Mouse (Mus musculus): Measurements from ENCODE around the gene Krtap28-10. TPM values are rescaled to one million over a fixed set of nuclear protein-coding genes. Genes with fewer than 3 reads are reported as not detected.

The Krtap28-10 gene
- polyA plus RNA-seq, 1 experiment: not detected

DNA sequence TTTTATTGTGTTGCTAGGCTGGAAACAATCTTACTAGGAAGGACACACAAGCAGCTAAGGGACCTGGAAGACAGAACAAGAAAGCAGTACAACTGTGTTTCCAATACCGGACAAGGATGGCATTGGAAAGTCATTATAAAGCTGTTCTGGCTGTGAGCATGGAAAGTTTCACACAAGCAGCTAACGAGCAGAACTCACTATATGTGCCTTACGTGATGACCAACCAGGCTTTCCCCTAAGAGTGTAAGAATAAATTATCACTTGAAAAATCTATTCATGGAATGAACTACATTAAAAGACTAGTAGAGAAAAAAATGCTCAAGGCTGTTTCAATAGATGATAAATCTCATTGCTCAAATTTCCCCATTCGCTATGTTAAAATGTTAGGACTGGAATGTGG, 24.3 kb upstream of the Krtap28-10 start:
- TF ChIP-seq CTCF (conservative IDR thresholded peaks at IDR 0.05; ENCODE audit: insufficient read depth, insufficient read length, low read depth, low read length) (no peak), POLR2A (IDR thresholded peaks at IDR 0.05; ENCODE audit: low read depth, low read length) (no peak)
- DNase-seq: no peak
- Histone ChIP-seq H3K36me3 (ENCODE audit: control insufficient read depth, insufficient read depth, low read length) (no peaks in the 10 kb centered on the region), H3K4me3 (ENCODE audit: insufficient read depth, low read depth, low read length) (no peak overlapping the region), H3K27me3 (replicated peaks; ENCODE audit: control insufficient read depth, insufficient read depth, low read length) (no peaks in the 10 kb centered on the region; the same call in 1 of the 2 replicates), H3K4me1 (ENCODE audit: control insufficient read depth, insufficient read depth, low read length) (no peaks in the 10 kb centered on the region), H3K27ac (ENCODE audit: insufficient read depth, low read depth, low read length) (no peak overlapping the region)
- 81% methylated on average over 4 of the region's 4 CpGs for WGBS

DNA sequence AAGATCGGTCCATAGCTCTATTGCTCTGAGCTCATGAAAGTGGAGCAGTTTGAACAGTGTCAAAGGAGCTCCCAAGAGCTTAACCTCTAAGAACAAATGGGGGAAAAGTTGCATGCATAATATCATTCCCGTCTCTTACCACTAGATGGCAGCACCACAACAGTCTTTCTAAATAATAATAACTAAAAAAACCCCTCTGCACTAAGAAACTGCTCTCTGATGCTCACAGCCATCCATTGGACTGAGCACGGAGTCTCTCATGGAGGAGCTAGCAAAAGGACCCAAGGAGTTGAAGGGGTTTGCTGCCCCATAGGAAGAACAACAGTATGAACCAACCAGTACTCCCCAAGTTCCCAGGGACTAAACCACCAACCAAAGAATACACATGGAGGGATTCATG, 22.6 kb upstream of the Krtap28-10 start:
- WGBS: 16% methylated on average over 3 of the region's 3 CpGs

DNA sequence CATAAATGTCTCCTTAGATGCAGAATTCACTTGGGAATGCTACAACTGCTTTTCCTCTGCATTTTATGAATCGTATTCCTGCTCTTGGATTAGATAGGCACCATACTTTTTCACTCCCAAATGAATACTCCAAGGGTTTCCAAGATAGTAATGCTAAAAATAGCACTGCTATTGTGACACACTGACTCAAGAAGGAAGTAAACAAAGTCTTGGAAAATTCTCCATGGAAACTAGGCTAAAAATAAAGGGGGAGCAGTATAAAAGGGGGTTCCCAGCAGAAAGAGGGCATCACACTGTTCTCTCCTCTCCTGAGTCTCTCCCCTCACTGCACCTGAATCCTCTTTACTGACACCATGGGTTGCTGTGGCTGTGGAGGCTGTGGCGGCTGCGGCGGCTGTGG, 18.4 kb upstream of the Krtap28-10 start, which contains the start of gene Krtap28-13:
Krtap28-13 (plus strand) TSS at position 288 of the 400 bp plus-strand sequence.
- H3K4me1 ChIP-seq (ENCODE audit: control insufficient read depth, insufficient read depth, low read length): no peaks in the 10 kb centered on the region
- no peaks in the 10 kb centered on the region for H3K36me3 ChIP-seq (ENCODE audit: control insufficient read depth, insufficient read depth, low read length)
- no peaks in the 10 kb centered on the region; the same call in 1 of the 2 replicates for H3K27me3 ChIP-seq (replicated peaks; ENCODE audit: control insufficient read depth, insufficient read depth, low read length)
- TF ChIP-seq POLR2A (IDR thresholded peaks at IDR 0.05; ENCODE audit: low read depth, low read length): no peak
- WGBS: 87% methylated on average over 4 of the region's 4 CpGs
- H3K4me3 ChIP-seq (ENCODE audit: insufficient read depth, low read depth, low read length): no peak within 1 kb of the TSS
- DNase-seq: no peak
- H3K27ac ChIP-seq (ENCODE audit: insufficient read depth, low read depth, low read length): no peak within 1 kb of the TSS

More for the DNA sequence above, 22.6 kb upstream of the Krtap28-10 start:
- no peak overlapping the region for H3K4me3 ChIP-seq (ENCODE audit: insufficient read depth, low read depth, low read length)
- no peaks in the 10 kb centered on the region for H3K4me1 ChIP-seq (ENCODE audit: control insufficient read depth, insufficient read depth, low read length)
- DNase-seq: peak; percentile 31
- TF ChIP-seq CTCF (conservative IDR thresholded peaks at IDR 0.05; ENCODE audit: insufficient read depth, insufficient read length, low read depth, low read length): no peak
- TF ChIP-seq POLR2A (IDR thresholded peaks at IDR 0.05; ENCODE audit: low read depth, low read length): no peak
- no peaks in the 10 kb centered on the region; the same call in 1 of the 2 replicates for H3K27me3 ChIP-seq (replicated peaks; ENCODE audit: control insufficient read depth, insufficient read depth, low read length)
- no peaks in the 10 kb centered on the region for H3K36me3 ChIP-seq (ENCODE audit: control insufficient read depth, insufficient read depth, low read length)
- no peak overlapping the region for H3K27ac ChIP-seq (ENCODE audit: insufficient read depth, low read depth, low read length)

DNA sequence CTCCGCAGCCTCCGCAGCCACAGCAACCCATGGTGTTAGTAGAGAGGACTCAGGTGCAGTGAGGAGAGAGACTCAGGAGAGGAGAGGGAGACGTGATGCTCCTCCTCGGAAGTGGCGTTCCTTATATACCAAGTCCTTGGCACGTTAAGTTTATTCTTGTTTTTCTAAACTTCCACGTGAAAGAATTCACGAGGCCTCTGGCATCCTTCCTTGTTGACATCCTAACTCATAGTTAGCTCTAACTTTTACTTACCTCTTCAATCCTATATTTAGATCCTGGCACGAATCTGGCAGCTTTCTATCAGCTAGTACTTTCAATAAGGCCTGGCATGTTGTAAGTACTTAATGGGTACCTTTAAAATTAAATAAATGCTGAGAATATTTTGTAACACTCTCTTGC, 17.0 kb upstream of the Krtap28-10 start, which contains the start of gene A030005K14Rik:
A030005K14Rik (minus strand) TSS at position 101 of the 400 bp plus-strand sequence.
- Histone ChIP-seq H3K27me3 (replicated peaks; ENCODE audit: control insufficient read depth, insufficient read depth, low read length) (no peaks in the 10 kb centered on the region), H3K4me3 (ENCODE audit: insufficient read depth, low read depth, low read length) (no peak within 1 kb of the TSS), H3K27ac (ENCODE audit: insufficient read depth, low read depth, low read length) (no peak within 1 kb of the TSS), H3K4me1 (ENCODE audit: control insufficient read depth, insufficient read depth, low read length) (no peaks in the 10 kb centered on the region), H3K36me3 (ENCODE audit: control insufficient read depth, insufficient read depth, low read length) (no peaks in the 10 kb centered on the region)
- TF ChIP-seq POLR2A (IDR thresholded peaks at IDR 0.05; ENCODE audit: low read depth, low read length) (no peak), CTCF (conservative IDR thresholded peaks at IDR 0.05; ENCODE audit: insufficient read depth, insufficient read length, low read depth, low read length) (no peak)
- DNase-seq: no peak
- 88% methylated on average over 9 of the region's 9 CpGs for WGBS

DNA sequence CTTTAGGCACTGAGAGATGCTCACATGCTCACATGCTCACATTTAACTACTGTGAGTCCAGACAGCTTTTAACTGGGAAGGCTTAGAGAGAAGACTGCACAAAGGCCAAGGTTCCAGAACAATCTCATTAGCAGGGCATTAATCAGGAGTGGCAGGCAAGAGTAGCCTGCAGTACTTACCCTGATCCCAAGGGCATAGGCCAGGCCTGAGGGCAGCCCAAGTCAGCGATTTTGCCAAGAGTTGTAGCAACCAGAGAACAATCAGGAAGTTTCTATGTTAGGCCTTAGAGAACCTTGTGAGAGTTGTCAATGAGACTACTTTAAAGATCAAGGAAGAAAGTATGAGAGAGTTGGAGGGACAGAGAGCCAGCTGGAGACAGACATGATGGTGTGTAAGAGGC, 16.2 kb upstream of the Krtap28-10 start:
- Histone ChIP-seq H3K36me3 (ENCODE audit: control insufficient read depth, insufficient read depth, low read length) (no peaks in the 10 kb centered on the region), H3K27ac (ENCODE audit: insufficient read depth, low read depth, low read length) (no peak overlapping the region), H3K4me3 (ENCODE audit: insufficient read depth, low read depth, low read length) (no peak overlapping the region), H3K4me1 (ENCODE audit: control insufficient read depth, insufficient read depth, low read length) (no peaks in the 10 kb centered on the region), H3K27me3 (replicated peaks; ENCODE audit: control insufficient read depth, insufficient read depth, low read length) (no peaks in the 10 kb centered on the region)
- TF ChIP-seq CTCF (conservative IDR thresholded peaks at IDR 0.05; ENCODE audit: insufficient read depth, insufficient read length, low read depth, low read length): no peak
- TF ChIP-seq POLR2A (IDR thresholded peaks at IDR 0.05; ENCODE audit: low read depth, low read length): no peak
- 30% methylated on average over 1 of the region's 1 CpGs for WGBS
- DNase-seq: peak; percentile 65

DNA sequence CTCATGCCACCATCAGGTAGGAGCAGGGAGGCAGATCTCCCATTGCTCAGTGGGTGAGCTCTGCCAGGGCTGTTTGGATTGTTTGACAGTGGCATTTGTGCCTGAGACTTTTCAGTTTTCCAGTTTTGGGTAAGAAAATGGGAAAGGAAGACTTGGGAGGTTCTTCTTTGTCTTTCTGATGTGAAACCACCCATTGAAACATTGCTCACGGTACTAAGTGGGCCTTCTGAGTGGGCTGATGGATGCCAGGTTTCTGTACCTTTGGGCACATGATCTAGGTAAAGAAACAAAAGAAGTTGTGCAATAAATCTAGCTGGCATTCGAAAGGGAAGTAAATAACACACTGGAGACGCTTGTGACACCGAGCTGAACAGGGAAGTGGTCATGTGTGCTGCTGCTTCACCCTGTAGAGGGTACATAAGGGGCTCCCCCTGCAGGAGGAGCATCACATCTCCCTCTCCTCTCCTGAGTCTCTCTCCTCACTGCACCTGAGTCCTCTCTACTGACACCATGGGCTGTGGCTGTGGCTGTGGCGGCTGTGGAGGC, 2.7 kb upstream of the Krtap28-10 start, which contains the start of gene Gm47969:
Gm47969 (plus strand) TSS at position 51 of the 546 bp plus-strand sequence.
- no peak for DNase-seq
- TF ChIP-seq CTCF (conservative IDR thresholded peaks at IDR 0.05; ENCODE audit: insufficient read depth, insufficient read length, low read depth, low read length) (no peak), POLR2A (IDR thresholded peaks at IDR 0.05; ENCODE audit: low read depth, low read length) (no peak)
- Histone ChIP-seq H3K4me1 (ENCODE audit: control insufficient read depth, insufficient read depth, low read length) (no peaks in the 10 kb centered on the region), H3K4me3 (ENCODE audit: insufficient read depth, low read depth, low read length) (no peak within 1 kb of the TSS), H3K36me3 (ENCODE audit: control insufficient read depth, insufficient read depth, low read length) (no peaks in the 10 kb centered on the region), H3K27ac (ENCODE audit: insufficient read depth, low read depth, low read length) (no peak within 1 kb of the TSS), H3K27me3 (replicated peaks; ENCODE audit: control insufficient read depth, insufficient read depth, low read length) (no peaks in the 10 kb centered on the region)
- WGBS: 58% methylated on average over 5 of the region's 5 CpGs

DNA sequence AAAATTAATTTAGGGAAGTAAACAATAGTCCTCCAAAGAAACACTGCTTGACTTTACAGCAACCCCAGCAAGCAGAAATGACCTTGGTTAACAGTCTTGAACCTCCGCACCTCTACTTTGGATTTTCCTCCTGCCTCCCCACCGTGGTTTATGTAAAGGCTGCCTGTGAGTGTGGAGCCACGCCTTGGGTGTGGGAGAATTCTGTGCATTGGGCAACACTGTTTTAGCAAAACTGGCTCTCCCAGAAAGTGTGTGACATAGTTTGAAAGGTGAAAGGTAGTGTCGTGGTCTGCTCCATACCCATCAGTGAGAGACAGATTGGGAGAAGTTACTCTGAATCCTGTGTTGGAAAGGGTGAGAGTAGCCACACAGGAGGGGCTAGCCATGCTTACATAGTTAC, 3.2 kb downstream of the Krtap28-10 start:
- Histone ChIP-seq H3K4me1 (ENCODE audit: control insufficient read depth, insufficient read depth, low read length) (peaks cover 4% of the 10 kb centered on the region; the same call in 1 of the 2 replicates), H3K36me3 (ENCODE audit: control insufficient read depth, insufficient read depth, low read length) (no peaks in the 10 kb centered on the region), H3K27ac (ENCODE audit: insufficient read depth, low read depth, low read length) (no peak overlapping the region), H3K27me3 (replicated peaks; ENCODE audit: control insufficient read depth, insufficient read depth, low read length) (no peaks in the 10 kb centered on the region), H3K4me3 (ENCODE audit: insufficient read depth, low read depth, low read length) (no peak overlapping the region)
- DNase-seq: no peak
- TF ChIP-seq POLR2A (IDR thresholded peaks at IDR 0.05; ENCODE audit: low read depth, low read length): no peak
- no peak for TF ChIP-seq CTCF (conservative IDR thresholded peaks at IDR 0.05; ENCODE audit: insufficient read depth, insufficient read length, low read depth, low read length)
- WGBS: 89% methylated on average over 4 of the region's 4 CpGs

Data from kidney, adult 2 months (tissue).